ENCODE assay signal across 17 mouse cellular contexts in the genomic region with DNA sequence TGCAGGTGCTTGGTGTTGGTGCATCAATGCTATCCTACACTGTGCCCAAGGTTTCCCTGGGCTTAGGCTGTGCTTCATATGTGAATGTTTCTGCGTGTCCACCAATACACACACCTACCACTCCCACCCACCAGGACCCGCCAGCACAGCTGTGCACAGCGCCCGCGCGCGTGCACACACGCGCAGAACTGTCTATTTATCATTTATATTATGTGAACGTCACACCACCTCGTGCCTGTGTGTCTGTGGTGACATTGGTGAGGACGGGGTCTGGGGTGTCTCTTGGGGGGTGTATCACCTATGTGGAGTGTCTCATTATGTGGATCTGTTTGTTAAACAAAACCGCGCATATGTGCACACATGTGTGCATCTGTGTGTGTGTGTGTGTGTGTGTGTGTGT. TPM values are rescaled to one million over a fixed set of nuclear protein-coding genes. Genes with fewer than 3 reads are reported as not detected.
DNase-seq lines count a peak whose midpoint lies in the region; ATAC-seq lines count a peak whose summit lies in the region.
"Had no signal": no experiment of that assay in that cellular context is flagged by ENCODE, and none has a peak within 500 bp of the region (broad histone marks: within the 10 kb centered on the region; RNA-seq: fewer than 3 reads in every experiment).

No protein-coding gene starts in this region.

- no peak overlapping the region for H3K9ac ChIP-seq in limb, embryonic 12.5 days (replicated peaks)
- H3K9ac ChIP-seq in midbrain, embryonic 12.5 days (replicated peaks): no peak overlapping the region
- H3K9ac ChIP-seq: heart, embryonic 12.5 days had no signal

- no peaks in the 10 kb centered on the region for H3K9me3 ChIP-seq in limb, embryonic 12.5 days
- no peaks in the 10 kb centered on the region for H3K9me3 ChIP-seq in limb, embryonic 10.5 days (replicated peaks)
- H3K9me3 ChIP-seq in hindbrain, embryonic 10.5 days: peaks cover 6% of the 10 kb centered on the region
- peaks cover 3% of the 10 kb centered on the region for H3K9me3 ChIP-seq in midbrain, embryonic 12.5 days

- no peak for DNase-seq in limb, embryonic 10.5 days (ENCODE audit: low spot score)
- no peak for DNase-seq in hindbrain, embryonic 10.5 days (ENCODE audit: low spot score)
- DNase-seq in adrenal gland, adult (ENCODE audit: inconsistent age in 2 of 2, low spot score in 1 of 2): no peak
- no peak for DNase-seq in layer of hippocampus, adult 9-11 months
- DNase-seq in gastrocnemius, postnatal 14 days: no peak
- no peak for DNase-seq in ovary, postnatal 10 days (ENCODE audit: low spot score)
- DNase-seq: adrenal gland, adult 2 months; cerebellum, adult 8-10 months; kidney, adult 9 months; liver; lung, postnatal 10 days; right cerebral cortex, postnatal 25 days had no signal

- no peaks in the 10 kb centered on the region for H3K36me3 ChIP-seq in limb, embryonic 12.5 days
- no peaks in the 10 kb centered on the region for H3K36me3 ChIP-seq in limb, embryonic 10.5 days
- no peaks in the 10 kb centered on the region for H3K36me3 ChIP-seq in hindbrain, embryonic 10.5 days
- no peaks in the 10 kb centered on the region for H3K36me3 ChIP-seq in midbrain, embryonic 12.5 days
- H3K36me3 ChIP-seq: heart, embryonic 12.5 days had no signal

- WGBS in limb, embryonic 12.5 days: 76% methylated on average over 14 of the region's 14 CpGs
- 79% methylated on average over 14 of the region's 14 CpGs for WGBS in limb, embryonic 10.5 days
- 79% methylated on average over 14 of the region's 14 CpGs for WGBS in hindbrain, embryonic 10.5 days
- WGBS in midbrain, embryonic 12.5 days: 69% methylated on average over 14 of the region's 14 CpGs

- 0 out of 2 replicates have a peak, but pooled peaks have one; percentile 56 for ATAC-seq in limb, embryonic 12.5 days (ENCODE audit: insufficient number of reproducible peaks, insufficient read depth, low FRiP score, low TSS enrichment, low read depth)
- ATAC-seq in midbrain, embryonic 12.5 days (ENCODE audit: low FRiP score, low read depth): peak; percentile 55; the same call in 1 of the 2 replicates
- ATAC-seq: Patski had no signal

- H3K4me1 ChIP-seq in limb, embryonic 12.5 days (replicated peaks): peaks cover 4% of the 10 kb centered on the region; the same call in 1 of the 2 replicates
- peaks cover 10% of the 10 kb centered on the region; the same call in 1 of the 2 replicates for H3K4me1 ChIP-seq in limb, embryonic 10.5 days
- H3K4me1 ChIP-seq in hindbrain, embryonic 10.5 days (replicated peaks): peaks cover 17% of the 10 kb centered on the region
- H3K4me1 ChIP-seq in midbrain, embryonic 12.5 days: peaks cover 22% of the 10 kb centered on the region
- H3K4me1 ChIP-seq: heart, embryonic 12.5 days had no signal

- H3K27ac ChIP-seq in limb, embryonic 12.5 days: no peak overlapping the region
- H3K27ac ChIP-seq in limb, embryonic 10.5 days: no peak overlapping the region
- peak overlapping the region; percentile 72 for H3K27ac ChIP-seq in hindbrain, embryonic 10.5 days
- peak overlapping the region; percentile 85 for H3K27ac ChIP-seq in midbrain, embryonic 12.5 days (replicated peaks)

- H3K4me2 ChIP-seq in limb, embryonic 12.5 days: no peak overlapping the region
- peak overlapping the region; percentile 58 for H3K4me2 ChIP-seq in midbrain, embryonic 12.5 days (replicated peaks)

- H3K4me3 ChIP-seq in limb, embryonic 12.5 days (replicated peaks): no peak overlapping the region
- no peak overlapping the region for H3K4me3 ChIP-seq in limb, embryonic 10.5 days
- peak overlapping the region; percentile 44; the same call in 1 of the 2 replicates for H3K4me3 ChIP-seq in hindbrain, embryonic 10.5 days
- no peak overlapping the region for H3K4me3 ChIP-seq in midbrain, embryonic 12.5 days

- intact Hi-C loops in gastrocnemius, postnatal 14 days (cut with DNase I; ENCODE audit: low total_unique reads): no loop called here

- peaks cover 79% of the 10 kb centered on the region for H3K27me3 ChIP-seq in limb, embryonic 12.5 days
- H3K27me3 ChIP-seq in limb, embryonic 10.5 days (ENCODE audit: low read depth, poor library complexity, severe bottlenecking): peaks cover 60% of the 10 kb centered on the region
- peaks cover 73% of the 10 kb centered on the region for H3K27me3 ChIP-seq in hindbrain, embryonic 10.5 days (ENCODE audit: insufficient read depth, poor library complexity, severe bottlenecking)
- peaks cover 85% of the 10 kb centered on the region for H3K27me3 ChIP-seq in midbrain, embryonic 12.5 days

RNA-seq across cellular contexts. Expression of gene Lhx5, which starts 22.6 kb away (rescaled TPM):
- polyA plus RNA-seq in limb, embryonic 12.5 days (2016; fragmentation: Nextera tagmentation; extraction: Ambion mirVana): not detected in 2 replicates
- not detected in 2 replicates for polyA plus RNA-seq in limb, embryonic 10.5 days (2016; fragmentation: Nextera tagmentation; extraction: Ambion mirVana)
- polyA plus RNA-seq in hindbrain, embryonic 10.5 days (2016; fragmentation: Nextera tagmentation; extraction: Ambion mirVana): 12.1 and 34.0 TPM in 2 replicates
- 45.2 and 51.9 TPM in 2 replicates for polyA plus RNA-seq in midbrain, embryonic 12.5 days (2016; fragmentation: Nextera tagmentation; extraction: Ambion mirVana)
- not detected for total RNA-seq in gastrocnemius, postnatal 14 days (2021)
- total RNA-seq: adrenal gland, adult 2 months; layer of hippocampus, adult 18-20 months had no signal
- polyA plus RNA-seq: adrenal gland, adult 2 months had no signal

Comparison
In these comparisons a context has a peak if more than half of its experiments do, and no peak if none do; other contexts are left out.
1. H3K27ac ChIP-seq: peak in hindbrain, embryonic 10.5 days (single experiment) and midbrain, embryonic 12.5 days (single experiment); none in limb, embryonic 12.5 days (single experiment) and limb, embryonic 10.5 days (single experiment).
2. RNA of gene Lhx5, which starts 22.6 kb away (polyA plus RNA-seq): 45.2 to 51.9 TPM in midbrain, embryonic 12.5 days and 12.1 to 34.0 TPM in hindbrain, embryonic 10.5 days; not detected in limb, embryonic 12.5 days and not detected in limb, embryonic 10.5 days; every median in the first group is over 10 times any median in the second.